Mouse (Mus musculus): Measurements from ENCODE around the gene M6pr.

Gene M6pr

DNA sequence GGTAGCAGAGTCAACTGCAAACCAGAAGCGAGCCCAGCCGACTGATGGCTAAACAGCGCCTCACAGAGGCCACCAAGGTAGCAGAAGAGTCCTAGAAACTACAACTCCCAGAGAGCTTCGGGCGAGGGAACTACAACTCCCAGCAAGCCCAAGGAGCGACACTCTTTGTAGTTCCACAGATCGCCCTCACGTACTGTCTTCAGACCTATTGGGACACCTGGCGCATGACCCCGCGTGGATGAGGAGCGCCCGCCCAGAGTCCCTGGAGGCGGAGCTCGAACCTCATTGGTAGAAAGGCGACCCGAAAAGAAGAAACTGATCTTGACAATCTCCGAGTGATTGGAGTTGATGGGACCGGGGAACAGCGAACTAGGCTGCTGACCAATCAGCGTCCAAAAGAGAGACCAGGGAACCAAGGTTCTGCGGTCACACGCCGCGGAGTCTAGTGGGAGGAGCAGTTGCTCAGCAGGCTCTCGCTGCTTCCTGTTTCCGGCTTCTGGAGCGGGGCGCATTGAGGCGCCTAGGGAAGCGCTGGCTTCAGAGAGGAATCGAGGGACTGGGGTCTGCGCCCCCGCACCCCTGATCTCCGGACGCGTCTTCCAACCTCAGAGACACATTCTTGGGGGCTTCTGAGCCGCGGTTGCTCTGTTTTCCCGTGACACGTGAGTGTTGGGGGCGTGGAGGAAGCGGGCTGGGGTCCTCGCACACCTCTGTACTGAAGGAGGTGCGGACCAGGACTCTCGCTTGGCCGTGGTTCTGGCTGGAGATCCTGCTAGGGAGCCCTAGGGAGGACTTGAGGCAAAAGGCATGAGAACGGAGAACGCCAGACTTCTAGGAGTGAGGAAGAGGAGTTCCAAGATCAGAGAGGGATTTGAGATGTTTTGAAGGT lies at the start of gene M6pr:
Gene M6pr (plus strand): TSS at position 216 of the 889 bp plus-strand sequence.
- DNase-seq, result peak; percentile 100

DNA sequence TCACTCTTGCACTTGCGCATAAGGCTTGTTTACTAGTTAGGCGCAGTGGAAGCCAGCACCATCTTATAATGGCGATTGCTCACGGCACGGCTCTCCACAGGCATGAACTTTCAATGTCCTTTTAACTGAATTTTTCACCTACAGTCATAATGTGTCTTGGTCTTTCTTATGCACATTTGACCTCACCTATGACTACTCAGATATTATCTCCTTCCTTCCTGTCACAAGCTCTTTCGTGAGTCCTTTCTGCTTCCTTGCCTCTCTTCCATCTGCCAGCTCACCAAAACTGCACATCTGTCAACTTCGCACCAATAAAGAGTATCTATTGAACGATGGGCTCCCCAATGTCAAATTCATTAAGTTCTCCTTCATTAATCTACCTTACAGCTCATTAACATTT lies 46.0 kb upstream of the M6pr start:
- no peak for DNase-seq

DNA sequence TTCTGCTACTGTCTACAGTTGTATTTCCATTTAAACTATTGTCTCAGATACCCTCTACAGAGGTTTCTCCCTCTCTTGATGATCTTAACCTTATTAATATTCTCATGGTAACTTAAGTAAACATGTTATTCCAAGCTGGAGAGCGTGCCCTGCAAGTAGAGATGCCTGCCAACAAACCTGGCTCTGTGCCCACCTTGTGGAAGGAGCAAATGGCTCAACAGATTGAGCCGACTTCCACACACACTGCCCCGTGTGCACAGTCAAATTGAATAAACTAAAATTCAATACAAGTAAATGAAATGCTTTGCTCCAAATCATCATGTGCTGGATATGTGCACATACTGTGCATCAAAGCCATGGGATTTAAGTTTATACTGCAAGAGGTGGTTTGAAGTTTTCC lies 40.0 kb upstream of the M6pr start:
- DNase-seq, result peak; percentile 65

DNA sequence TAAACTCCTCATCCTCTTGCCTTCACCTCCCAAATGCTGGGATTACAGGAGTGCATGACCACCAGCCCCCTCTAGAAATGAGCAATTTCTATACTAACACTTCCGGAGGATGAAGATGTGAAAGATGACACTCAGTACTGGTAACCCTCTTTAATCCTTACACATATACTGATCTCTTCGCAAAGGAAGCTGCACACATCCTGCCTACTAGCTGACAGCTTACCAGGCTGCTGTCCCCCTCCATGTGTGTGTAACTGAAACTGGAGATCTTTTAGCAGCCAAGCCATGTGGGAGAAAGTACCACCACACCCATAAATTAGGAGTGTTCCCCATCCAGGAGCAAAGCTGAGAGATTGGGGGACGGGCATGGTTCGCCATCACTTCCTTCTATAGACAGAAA lies 39.4 kb upstream of the M6pr start:
- no peak for DNase-seq

DNA sequence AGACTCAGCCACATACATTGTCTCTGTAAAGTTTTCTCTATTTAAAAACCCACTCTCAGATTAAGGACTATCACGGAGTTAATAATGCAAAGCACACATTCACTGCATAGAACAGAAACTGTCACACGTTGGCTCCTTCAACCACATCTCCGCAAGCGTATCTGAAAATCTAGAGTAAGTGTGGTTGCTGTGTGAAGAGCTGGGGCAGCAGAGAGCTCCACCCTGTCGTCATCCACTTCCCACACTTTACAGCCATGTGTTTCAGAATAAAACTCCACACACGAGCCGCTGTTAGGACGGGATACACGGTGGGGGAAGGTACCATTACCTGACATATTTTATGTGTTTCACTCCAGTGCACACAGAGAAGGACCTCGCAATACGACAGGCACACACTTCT lies 38.4 kb upstream of the M6pr start:
- no peak for DNase-seq

DNA sequence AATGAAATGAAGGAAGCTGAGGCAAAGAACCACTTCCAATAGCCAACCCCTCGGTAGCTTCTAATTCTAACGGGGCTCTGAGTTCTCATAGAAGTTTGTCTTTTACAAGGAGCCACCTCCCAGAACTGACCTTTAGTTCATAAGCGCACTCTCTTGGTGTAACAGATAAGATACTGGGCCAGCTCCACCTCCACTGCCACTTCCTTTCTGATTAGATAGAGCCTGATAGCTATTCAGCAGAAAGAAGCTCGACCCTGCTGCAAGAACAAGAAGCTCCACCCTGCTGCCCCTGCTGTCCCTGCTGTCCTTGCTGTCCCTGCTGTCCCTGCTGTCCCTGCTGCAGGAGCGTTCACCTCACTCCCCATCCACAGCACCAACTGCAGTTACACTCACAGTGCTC lies 34.0 kb upstream of the M6pr start:
- DNase-seq, result no peak

DNA sequence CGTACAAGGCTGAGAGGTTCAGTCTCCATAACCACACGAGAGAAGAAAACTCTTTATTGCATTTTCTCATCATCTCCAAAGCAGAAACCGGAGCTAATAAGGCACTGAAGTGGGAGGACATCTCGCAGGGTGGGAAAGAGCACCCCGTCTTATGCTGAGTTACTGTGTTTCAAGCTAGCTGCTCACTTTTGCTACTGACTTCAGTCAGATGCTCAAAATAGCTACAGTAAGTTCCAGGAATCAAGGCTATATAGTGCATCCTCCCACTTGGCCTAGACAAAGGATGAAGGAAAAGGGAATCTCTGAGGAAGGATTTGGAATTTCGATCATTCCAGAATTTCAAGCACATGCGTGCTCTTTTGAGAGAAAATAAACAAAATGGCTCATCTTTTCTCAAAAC lies 32.0 kb upstream of the M6pr start:
- DNase-seq, result no peak

DNA sequence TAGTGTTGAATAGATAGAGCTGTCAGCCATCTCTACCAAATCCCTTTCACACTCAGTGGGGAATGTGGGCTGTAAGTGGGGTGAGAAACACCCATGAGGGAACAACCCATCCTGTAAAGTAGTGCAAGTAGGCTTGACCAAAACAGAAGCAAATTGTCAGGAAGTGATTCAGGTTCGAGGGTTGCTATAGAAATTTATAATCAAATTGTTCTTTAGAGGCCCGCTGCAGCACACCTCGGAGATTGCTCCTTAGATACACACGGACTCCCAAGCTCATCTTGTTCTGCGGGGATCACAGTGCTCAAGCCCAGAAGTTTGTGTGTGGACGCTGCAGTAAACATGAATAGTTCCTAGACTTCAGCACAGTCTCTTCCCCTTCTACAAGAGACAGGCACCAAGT lies 25.7 kb upstream of the M6pr start, which contains the start of gene Klrg1:
Gene Klrg1 (minus strand): TSS at position 101 of the 400 bp plus-strand sequence.
- no peak for DNase-seq

DNA sequence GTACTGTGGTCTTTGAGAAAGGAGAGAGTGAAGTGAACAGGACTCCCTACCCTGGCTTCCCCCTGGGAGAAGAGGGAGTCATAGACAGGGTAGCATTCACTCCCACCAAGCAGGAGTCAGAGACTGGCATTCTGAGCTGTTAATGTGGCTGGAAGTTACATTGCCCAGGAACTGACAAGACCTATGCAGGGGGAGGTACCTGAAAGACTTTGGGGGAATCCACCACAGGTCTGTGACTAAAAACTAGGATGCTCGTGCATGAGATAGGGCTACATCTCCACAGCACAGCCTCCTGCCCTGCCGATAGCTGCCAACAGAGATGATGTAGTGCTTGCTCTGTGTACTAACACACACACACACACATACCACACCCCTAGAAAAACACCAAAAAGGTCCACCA lies 25.1 kb upstream of the M6pr start:
- DNase-seq, result no peak

DNA sequence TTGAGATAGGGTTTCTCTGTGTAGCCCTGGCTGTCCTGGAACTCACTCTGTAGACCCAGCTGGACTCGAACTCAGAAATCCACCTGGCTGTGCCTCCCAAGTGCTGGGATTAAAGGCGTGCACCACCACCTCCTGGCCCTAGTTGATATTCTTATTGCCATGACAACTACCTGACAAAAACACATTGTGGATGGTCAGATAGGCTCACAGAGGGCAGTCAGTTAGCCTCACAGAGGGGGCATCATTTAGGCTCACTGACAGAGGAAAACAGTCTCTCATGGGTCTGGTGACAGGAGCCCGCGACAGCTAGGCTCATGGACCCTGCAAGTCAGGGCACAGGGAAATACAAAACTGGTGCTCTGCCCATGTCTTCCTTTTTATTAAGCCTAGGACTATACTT lies 24.2 kb upstream of the M6pr start:
- DNase-seq, result no peak

DNA sequence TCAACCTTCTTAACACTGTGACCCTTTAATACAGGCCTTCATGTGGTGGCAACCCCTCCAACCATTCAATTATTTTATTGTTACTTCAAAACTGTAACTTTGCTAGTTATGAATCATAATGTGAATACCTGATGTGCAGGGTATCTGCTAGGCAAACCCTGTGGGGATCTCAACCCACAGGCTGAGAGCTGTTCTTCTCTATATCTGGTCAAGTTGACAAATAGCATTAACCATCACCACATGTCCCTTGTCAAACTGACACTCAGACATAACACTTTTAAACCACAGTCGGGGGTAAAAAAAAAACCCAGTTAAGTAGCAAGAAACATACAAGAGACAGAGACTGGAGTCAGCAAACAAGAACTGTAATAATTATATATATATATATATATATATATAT lies 23.7 kb upstream of the M6pr start:
- no peak for DNase-seq

DNA sequence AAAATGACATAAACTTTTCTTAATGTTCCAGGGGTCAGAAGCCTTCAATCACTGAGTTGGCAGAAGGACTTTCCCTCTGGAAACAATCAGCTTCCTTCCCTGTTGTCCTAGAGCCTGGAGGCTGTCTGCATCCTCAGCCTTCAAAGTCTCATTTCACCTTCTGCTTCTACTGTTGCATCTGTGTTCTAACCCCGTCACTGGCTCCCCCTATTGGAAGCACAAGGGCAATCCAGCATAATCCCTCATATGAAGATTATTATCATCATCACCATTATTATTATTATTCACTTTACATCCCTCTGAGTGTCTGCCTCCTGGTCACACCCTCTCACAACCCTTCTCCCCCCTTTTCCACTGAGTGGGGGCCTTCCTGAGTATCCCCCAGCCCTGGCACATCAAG lies 20.3 kb upstream of the M6pr start:
- DNase-seq, result no peak

DNA sequence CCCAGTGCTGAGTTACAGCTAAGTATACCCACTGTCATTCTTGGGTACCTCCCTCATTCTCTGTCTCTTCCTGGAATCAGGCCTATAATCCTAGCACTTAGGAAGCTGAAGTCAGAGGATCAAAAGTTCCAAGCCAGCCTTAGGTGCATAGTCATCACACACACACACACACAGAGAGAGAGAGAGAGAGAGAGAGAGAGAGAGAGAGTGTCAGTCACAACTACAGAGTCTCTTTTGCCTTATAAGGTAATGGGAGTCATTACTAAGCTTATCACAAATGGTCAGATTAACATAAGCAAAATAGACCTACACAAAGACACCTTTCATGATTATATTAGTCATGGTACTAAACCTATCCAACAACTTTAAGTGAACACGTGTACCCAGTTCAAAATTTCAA lies 19.2 kb upstream of the M6pr start:
- no peak for DNase-seq

DNA sequence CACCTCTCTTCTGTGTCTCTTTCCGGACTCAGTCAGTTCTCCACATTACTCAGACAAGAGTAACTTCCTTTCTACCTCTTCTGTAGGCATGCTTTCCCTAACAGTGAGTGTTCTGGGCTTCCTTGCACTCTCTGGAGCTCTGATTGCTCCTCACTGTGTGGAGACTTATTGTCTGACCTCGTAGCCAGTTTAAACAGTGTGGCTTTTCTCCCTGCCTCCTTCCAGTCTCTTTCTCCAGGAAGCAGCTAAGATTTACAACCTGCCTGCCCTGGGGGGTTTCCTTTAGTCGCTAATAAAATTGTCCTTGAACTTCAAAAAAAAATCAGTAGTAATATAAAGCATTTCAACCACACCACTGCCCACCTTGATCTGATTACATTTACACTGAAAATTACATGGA lies 18.3 kb upstream of the M6pr start:
- no peak for DNase-seq

DNA sequence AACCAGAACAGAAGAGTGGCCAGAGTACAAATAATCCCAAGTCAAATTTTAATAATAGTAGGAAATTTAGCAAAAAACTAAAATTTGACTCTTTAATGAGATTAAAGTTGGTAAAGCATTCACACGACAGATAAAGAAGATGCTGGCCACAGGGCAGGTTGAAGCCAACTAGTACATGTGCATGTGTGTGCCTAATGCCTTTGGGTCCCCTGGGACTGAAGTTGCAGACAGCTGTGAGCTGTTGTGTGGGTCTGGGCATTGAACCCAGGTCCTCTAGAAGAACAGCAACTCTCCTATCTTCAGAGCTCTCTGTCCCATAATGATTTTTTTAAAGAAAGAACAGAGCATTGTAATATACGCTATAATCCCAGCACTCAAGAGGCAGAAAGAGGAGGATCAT lies 17.3 kb upstream of the M6pr start:
- no peak for DNase-seq

DNA sequence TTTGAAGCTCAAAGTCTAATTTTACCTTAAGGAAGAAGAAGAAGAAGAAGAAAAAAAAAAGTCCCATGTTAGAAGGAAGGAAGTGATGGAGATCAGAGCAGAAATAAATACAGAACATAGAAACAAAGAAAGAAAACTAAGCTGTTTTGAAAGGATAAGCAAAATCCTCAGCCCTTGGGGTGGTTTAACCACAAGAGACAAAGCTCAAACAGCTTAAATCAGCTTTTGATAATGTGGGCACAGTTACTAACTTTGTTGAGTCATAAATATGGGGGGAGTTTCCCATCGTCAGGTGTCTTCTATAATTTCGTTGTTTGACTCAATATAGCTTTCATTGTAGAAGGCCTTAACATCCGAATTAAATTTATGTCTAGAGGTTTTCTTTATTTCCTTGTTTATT lies 16.8 kb upstream of the M6pr start:
- no peak for DNase-seq

DNA sequence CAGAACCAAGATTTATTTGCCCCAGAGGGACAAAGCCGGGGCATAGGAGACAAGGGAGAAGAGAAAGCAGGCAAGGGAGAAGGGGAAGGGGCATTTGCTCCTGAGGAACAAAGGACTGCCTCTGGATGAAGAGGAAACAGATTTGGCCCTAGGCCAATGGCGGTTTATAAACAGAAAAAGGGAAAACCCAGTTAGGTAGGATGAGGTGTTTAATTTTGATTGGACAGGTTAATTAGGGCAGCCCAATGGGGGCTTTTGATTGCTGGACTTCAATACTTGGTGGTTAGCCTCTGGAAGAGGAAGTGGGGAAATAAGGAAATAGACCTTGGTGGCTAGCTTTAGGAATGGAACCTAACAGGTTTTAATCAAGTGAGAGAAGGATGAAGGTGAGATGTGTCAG lies 16.3 kb upstream of the M6pr start:
- DNase-seq, result no peak

DNA sequence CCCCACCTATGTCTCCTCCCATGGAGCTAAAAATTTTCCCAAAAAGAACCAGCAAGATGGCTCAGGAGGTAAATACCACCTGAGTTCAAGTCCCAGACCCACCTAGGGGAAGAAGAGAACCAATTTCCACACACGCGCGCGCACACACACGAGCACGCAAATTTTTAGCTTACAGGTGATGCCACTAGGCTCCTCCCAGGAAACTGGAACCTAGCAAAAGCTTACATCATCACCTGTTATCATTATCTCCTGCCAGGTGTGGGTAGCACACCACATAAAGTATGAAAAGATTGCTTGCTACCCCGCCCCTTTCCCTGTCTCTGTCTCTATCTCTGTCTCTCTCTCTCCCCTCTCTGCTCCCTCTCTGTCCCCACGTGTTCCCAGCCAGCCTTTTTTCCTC lies 15.4 kb upstream of the M6pr start:
- no peak for DNase-seq

DNA sequence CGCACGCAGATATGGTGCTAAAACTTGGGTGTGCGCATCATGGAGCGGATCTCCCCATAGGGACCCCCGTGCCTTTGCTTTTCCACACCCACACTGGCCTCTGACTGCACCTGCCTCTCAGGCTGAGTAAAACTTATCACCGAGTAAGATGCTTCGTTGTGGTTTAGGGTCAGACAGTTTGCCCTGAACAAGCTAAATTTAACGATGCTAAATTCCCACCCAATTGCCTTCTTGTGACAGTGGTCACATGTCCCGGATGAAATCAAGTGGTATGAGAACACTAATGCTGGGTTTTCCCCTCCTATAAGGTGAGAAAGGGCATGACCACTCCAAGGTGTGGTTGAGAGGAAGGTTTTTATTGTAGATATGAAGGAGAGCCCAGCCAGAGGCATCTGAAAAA lies 14.7 kb upstream of the M6pr start:
- no peak for DNase-seq

DNA sequence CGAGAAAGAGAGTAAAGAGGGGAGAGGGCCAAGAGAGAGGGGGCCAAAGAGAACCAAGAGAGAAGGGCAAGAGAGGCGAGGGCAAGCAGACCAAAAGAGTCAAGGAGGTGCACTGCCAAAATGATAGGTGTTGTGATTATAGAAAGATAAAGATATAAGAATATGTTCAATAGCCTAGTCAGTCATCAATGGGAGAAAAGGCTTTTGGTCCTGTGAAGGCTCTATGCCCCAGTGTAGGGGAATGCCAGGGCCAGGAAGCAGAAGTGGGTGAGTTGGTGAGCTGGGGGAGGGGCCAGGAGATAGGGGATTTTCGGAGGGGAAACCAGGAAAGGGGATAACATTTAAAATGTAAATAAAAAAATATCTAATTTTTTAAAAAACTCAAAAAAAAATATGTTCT lies 14.2 kb upstream of the M6pr start:
- no peak for DNase-seq

DNA sequence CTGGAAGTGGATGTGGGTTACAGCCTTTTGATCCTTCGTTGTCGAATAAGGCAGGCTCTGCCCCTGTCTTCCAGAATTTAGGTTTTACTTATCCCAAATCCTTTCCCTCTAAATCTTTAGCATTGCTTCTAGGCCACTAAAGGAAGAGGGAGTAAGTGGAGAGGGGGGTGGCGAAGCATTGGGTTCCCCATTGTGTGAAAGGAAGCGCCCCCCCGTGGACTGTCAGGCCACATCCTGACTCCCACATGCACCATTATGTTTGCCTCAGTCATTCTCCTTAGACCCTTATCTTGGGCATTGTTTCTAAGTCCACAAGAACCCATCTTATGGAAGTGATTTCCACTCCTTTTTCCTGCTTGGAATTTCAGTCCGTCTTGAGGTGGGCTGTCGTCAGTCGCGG lies 13.3 kb upstream of the M6pr start:
- DNase-seq, result no peak

DNA sequence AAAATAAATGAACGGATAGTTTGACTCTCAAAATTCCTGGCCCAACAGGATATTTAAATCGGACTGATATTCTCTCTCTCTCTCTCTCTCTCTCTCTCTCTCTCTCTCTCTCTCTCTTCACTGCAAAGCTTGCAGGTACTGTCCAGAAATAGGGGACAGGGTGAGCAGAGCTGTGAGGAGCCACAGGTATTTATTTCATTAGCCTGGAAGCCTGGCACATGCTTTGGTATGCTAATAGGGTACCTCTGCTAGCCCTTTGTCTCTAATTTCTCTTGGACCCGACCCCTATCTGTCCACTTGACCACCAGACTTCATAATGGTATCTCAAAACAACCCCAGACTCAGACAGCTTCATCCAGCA lies 11.6 kb upstream of the M6pr start:
- DNase-seq, result no peak

DNA sequence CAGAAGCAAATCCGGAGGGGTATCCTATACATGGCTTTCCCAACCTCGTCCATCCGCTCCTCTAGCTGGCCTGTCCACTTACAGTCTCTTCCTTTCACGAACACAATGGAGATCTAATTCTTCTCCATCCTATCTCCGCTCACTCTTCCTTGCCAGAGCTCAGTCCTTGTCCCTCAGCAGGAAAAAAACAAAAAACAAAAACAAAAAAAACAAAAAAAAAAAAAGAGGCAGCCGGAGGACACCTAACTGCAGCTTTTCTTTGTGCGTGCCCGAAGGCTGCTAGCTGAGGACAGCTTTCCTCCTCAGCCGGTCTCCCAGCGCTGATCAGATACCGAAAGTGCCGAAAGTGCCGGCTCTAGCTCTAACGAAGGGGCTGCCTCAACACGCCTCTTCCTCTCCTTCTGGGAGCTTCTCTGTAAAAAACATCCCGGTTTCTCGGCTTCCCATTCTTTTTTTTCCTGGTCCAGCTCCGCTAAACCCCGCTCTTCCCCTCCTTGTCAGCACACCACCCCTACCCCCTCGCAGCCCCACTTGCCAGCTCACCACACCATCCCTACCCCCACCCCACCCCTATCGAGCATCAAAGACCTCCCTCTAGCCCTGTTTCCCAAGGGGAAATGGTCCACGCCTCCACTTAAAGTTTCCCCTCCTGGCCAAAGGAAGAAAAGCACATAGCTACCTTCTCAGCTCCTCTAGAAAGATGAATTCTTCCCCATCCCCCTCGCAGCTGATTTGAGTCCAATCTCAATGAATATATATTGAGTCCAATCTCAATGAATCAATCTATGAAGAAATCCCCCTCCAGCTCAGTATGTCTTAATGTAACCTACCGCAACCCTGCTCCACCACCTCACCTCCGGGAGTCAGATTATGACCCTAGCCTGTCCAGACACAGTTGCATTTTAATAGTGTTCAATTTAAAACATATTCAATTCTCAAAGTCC lies 11.0 kb upstream of the M6pr start:
- DNase-seq, result no peak

DNA sequence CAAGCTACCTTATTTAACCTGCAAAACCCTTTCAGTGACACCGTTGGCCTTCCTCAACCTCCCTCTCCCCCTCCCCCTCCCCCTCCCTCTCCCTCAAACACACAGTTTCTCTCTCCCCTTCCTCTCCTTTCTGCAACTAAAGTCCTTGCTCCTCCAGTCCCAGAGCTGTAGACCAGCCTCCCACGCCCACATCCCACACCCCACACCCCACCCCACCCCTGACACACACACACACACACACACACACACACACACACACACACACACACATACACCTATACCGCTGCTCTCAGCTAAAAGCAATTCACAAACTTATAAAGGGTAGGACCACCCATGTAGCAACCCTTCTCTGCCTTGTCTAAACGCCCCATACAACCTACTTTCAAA lies 10.3 kb upstream of the M6pr start:
- DNase-seq, result no peak

Measured in kidney, adult 9 months (tissue).